Mouse (Mus musculus) retina, postnatal 7 days (tissue): ENCODE measurements around the gene Eaf1.
A peak's percentile ranks its signal among the peaks of the same experiment; 100 is the strongest.
"Not testable (repeated sequence)": the region's sequence is repeated elsewhere in the genome, so short reads cannot be mapped to it uniquely, and the experiment has no call there.

Experiments used
- DNase-seq: peaks from one replicate; pipeline ENCODE4 v3.0.0-alpha.2; 2012; ENCODE audit warnings: low read depth, low spot score

The Eaf1 gene

DNA sequence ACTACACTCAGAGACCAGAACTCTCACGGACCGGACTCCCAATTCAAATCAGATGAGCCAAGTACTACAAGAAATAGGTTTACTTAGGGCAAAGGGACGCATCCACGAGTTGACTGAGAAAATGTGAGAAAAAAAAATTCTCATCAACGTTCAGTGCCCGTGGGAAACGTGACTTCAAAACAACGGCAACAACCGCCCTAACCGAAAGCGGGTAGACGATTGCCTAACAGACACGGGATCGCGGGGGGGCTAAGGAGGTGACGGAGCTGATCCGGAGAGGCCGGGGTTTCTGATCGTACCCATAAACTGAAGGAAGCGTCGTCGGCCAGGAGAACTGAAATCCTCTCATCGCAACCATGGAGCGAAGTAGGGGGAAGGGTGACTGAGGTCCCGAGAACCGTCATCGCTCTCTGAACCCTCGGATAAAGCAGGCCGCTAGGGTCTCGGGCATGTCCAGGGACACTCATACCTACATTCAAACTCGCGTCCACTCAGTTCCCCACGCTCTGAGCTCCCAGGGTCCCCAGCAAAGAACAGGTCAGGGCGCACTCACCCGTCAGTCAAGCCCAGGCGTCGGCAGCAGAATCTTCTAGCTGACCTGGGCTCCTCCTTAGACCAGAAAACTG lies at the start of gene Eaf1:
Gene Eaf1 (plus strand): TSS at position 51 of the 626 bp plus-strand sequence.
- DNase-seq, result no peak

DNA sequence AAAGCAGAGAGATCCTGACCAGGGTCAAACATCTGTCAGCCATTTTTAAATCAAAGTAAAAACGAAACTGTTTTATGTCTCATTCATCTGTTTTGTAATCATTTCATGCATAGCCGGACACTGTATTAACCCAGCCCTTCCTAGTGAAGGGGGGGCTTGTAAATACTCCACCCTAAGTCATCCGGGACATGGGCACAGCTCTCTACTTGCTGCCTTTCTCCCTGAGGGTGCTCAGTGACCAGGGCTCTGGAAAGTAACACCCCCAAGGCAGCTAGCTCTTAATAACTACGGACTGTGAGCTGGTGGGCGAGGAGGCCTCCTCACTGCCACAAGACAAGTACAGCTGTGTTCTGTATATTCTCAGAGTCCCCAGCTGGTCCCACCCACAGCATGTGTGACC lies 45.2 kb upstream of the Eaf1 start:
- DNase-seq, result no peak

DNA sequence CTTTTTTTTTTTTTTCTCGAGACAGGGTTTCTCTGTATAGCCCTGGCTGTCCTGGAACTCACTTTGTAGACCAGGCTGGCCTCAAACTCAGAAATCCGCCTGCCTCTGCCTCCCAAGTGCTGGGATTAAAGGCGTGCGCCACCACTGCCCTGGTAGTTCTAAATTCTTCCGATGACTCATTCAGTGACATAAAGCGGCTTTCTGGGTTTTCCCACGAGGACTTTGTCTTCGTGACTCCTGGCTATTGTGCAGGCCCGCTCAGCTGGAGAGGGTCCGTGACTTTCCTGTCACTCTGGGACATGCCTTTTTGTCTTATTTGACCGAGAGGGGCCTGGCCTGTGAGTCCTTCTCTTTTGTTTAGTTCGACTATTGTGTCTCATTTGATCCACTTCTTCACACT lies 40.3 kb upstream of the Eaf1 start:
- DNase-seq, result not testable (repeated sequence)

DNA sequence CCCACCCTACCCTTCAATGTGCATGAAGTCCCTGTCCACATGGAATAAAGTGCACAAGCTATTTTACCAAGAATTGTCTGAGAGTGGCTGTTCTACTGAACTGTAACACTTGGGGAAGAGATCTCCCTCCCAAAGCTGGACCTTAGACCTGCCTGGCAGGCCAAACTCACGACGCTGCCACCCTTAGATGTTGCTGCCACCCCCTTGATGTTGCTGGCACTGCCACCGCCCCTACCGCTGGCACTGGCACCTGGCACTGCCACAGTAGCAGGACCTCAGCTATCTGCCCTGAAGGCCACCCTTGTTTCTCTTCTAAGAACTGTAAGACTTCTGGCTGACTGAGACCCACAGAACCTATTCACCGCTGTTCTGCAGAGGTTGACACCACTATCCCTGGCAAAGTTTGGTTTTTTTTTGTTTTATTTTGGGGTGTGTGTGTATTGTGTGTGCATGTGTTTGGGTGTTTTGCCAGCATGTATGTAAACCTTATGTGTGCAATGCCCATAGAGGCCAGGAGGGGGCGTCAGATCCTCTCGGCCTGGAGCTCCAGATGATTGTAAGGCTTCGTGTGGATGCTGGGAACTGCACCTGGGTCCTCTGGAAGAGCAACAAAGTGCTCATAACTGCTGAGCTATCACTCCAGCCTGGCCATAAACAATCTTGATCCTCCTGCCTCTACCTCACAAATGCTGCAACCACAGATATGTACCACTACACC lies 39.2 kb upstream of the Eaf1 start:
- no peak for DNase-seq

DNA sequence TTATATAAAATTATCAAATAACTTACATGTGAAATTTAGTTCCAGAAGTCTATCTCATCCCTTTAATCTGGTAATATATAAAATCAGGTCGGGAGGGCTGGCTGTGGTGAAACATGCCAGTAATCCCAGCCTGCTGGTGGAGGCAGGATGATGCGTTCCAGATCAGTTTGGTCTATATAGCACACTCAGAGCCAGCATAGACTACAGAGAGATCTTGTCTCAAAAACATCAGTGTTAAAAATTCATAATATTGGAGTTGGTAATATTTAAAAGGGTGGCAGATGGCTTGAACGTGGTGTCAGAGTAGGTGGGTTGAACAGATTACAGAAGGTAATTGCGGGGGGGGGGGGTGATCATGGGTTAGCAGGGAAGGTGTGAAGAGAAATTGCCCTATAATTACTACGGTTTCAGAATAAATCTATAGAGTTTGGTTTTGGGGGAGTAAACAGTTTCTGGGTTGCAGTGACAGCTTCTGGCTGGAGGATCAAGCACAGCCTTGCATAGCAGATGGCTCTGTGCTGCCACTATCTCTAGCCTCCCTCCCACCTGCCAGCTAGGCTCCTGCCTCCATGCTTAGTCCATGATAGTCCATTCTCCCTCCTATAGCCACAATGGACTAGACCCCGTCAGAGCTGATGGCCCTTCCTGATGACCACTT lies 38.0 kb upstream of the Eaf1 start:
- DNase-seq, result no peak

DNA sequence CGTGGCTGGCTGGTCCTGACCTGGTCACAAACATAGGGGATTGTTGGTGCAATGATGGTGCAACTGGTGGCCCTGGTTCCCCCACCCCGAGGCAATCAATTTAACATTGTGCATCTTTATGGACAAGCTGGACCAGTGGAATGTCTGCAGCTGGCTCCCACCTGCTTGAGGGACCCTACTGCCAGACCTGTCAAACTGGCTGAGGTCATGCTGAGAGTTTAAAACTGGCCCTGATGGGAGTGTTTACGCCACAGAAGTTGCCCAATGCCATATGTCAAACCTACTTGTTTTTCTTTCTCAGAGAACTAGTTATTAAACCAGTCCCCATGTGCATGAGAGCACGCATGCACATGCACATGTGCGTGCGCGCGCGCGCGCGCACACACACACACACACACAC lies 36.2 kb upstream of the Eaf1 start:
- no peak for DNase-seq

DNA sequence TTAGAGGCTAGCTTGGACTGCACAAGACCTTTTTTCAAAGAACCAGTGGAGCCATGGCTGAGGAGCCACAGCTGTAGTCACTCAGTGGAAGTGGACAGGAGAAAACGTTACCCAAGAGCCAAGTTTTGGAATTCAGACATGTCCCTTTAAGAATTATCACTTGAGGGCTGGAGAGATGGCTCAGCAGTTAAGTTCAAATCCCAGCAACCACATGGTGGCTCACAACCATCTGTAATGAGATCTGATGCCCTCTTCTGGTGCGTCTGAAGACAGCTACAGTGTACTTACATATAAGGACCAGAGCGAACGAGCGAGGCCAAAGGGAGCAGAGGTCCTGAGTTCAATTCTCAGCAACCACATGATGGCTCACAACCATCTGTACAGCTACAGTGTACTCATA lies 32.0 kb upstream of the Eaf1 start:
- not testable (repeated sequence) for DNase-seq

DNA sequence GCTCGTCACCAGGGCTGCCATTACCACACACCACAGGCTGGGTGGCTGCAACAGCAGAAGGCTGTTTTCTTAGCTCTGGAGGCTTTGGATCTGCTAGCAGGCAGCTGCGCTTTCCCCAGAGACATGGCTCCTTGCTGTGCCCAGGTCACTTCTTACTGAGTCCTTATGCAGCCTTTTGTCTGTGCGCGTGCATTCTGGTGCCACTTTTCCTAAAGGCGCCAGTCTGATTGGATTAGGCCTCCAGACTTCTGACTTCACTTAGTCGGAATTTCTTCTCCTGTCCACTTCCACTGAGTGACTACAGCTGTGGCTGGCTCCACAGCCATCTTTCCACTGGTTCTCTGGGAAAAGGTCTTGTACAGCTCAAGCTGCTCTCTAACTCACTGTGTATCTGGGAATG lies 31.3 kb upstream of the Eaf1 start:
- no peak for DNase-seq

DNA sequence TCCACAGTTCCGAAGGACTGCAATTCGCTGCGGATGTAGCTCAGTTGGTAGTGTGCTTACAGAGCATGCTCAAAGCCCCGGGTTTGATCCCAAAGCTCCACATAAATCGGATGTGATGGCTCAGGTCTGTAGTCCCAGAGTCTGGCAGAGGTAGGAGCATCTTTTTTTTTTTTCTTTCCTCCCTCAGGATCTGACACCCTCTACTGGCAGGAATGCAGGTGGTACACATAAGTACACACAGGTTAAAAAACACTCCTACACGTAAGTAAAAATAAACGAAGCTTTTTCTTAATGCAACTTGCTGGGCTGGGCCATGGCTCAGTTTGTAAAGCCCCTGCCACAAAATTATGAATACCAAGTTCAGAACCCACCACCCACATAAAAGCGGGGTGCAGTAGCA lies 30.0 kb upstream of the Eaf1 start:
- DNase-seq, result no peak

DNA sequence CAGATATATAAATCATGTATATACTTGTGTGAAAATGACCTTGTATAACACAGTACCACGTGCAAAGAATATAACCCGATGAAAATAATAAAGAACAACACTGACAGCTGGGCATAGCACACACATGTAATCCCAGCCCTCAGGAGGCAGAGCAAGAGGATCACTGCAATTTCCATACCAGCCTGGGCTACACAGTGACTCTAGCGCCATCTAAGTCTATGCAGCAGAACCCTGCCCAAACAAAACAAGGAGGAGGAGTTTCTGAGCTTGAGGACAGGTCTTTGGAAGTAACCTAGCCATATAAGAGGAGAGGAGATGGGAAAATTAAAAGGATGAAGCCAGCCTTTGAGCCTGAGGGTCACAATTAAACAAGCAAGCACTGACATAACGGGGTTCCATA lies 24.5 kb upstream of the Eaf1 start:
- DNase-seq, result no peak

DNA sequence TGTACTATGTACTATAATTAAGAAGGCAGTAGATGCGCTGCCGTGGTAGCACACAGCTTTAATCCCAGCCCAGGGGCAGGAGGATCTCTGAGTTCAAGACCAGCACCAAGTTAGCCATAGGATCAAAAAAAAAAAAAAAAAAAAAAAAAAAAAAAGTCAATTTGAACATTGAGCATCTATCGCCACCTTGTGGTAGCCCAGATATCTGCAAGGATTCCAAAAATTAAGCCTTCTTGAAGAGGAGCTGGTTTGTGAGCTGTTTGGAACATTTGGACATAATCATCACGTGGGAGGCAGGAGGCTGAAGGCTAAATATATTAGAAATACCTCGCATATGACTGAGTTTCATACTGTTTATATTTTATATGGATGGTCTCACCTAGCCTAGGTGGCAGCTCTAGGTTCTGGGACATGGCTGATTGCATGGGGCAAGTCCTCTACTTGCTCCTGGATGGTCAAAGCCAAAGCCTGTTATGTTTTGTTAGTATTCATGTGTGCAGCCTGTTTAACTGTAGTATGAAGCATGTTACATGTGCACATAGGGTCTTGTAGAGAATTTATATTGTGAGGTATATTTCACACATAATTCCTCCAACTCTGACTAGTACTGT lies 21.6 kb upstream of the Eaf1 start:
- peak; percentile 51 for DNase-seq

DNA sequence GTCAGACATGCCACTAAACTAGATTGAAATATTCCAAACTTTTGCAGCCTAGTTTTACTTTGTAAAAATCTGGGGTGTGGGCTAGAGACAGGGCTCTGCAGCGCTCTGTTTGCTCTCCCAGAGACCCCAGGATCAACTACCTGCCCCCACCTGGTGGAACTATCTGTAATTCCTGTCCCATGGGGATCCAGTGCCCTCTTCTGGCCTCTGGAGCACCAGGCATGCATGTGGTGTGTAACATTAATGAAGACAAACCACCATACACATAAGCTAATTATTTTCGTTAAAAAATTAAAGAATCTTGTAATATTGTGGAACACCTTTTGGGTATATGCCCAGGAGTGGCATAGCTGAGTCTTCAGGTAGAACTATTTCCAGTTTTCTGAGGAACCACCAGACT lies 20.9 kb upstream of the Eaf1 start:
- DNase-seq, result no peak

DNA sequence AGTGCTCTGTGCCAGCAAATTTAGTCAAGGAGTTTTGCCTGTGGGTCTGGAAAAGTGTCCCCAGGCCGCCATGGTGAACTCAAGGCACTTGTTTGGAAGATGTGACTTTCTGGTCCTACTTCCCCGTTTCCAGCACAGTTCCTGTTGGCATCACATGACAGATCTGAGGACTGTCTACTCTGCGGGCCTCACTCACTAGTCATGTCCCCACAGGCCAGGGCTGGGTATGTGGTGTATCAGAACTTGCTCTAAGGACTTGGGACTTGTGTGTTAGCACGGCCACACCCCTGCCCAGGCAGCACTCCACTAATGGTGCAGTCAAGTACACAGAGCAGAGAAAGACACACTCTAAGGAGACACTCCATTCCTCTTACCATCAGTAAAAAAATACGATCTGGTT lies 11.8 kb upstream of the Eaf1 start:
- DNase-seq, result no peak

DNA sequence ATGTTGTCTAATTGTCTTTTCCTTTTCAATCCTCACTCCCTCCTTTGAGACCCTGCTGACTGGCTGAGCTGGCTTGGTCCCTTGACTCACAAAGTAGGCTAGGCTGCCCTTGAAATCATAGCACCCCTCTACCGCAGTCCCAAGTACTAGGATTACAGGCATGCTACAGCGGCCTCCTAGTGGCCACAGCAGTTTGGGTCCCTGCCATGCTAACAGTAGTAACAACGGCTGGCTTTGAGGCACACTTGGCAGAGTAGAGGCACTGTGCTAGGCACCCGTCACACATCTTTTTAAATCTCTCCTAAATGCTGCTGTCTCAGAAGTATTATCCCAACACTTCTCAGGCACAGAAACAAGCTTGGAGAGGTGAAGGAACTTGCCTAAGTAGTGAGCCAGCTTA lies 7.7 kb upstream of the Eaf1 start:
- no peak for DNase-seq

DNA sequence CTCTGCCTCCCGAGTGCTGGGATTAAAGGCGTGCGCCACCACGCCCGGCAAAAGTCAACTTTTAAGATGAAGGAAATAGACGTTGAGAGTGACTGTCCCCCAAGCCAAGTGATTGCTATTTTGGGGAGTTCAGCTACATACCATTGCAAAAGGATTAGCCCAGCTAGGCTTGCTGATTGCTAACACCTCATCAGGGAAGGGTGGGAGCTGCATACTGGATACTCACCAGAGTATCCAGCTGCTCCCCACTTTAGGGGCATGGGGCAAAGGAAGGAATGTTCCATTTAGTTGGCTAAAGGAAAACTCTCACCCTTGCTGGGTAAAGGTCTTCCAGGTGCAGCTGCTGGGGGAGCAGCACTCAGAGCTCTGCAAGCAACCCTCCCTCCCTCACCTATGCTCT lies 6.1 kb upstream of the Eaf1 start:
- DNase-seq, result no peak

DNA sequence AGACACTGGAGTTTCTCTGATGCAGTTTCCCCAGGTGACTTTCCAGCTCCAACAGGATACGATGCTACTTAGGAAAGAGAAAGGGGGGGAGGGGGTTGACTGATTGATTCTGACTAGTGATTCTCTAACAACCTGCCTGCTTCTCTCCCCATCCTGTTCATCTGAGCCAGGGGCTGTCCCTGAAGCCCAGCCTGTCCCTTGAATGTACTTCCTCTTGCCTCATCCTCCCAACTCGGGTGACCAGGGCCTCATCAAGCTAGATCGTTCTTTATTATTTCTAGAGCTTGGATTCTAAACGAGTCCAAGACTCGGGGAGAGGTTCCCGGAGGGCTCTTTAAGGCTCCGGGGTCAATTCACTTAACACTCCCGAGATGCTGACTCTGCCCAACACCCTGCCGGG lies 298 bp upstream of the Eaf1 start:
- no peak for DNase-seq

DNA sequence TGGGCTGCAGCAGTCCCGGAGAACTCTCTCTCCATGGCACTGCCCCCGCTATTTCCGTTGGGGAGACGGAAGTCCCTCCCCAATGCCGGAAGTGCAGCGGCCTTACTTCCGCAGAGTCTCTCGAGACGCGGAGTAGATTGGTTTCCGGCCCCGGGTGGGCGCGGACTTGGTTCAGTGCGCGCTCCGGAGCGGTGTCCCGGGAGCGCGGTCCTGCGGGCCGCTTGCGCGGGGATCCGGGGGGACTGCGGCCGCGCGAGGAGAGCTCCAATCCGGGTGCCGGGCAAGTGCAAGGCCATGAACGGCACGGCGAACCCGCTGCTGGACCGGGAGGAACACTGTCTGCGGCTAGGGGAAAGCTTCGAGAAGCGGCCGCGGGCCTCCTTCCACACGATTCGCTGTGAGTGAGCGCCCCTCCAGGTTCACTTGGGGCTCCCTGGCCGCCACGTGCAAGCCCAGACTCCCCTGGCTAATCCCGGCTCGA lies 816 bp downstream of the Eaf1 start, which contains the start of gene Mettl6:
Gene Mettl6 (minus strand): TSS at position 66 of the 481 bp plus-strand sequence.
- peak; percentile 83 for DNase-seq

DNA sequence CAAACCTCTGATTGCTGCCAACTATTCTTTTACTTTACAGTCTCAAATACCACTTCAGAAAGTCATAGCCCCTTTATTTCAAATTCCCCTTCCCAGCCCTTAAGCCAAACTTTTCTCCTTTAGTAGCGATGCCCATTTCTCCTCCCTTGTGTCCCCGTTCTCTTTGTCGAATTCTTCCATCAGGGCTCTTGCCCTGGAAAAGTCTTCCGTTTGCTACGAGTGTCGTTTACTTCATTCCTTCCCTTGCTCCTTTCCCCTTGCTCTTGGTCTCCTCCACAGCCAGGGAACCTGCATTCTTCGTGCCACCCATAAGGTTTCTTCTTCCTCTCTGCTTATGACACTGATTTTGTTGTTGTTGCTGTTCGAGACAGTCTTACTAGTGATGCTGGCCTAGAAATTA lies 1.3 kb downstream of the Eaf1 start:
- DNase-seq, result no peak

DNA sequence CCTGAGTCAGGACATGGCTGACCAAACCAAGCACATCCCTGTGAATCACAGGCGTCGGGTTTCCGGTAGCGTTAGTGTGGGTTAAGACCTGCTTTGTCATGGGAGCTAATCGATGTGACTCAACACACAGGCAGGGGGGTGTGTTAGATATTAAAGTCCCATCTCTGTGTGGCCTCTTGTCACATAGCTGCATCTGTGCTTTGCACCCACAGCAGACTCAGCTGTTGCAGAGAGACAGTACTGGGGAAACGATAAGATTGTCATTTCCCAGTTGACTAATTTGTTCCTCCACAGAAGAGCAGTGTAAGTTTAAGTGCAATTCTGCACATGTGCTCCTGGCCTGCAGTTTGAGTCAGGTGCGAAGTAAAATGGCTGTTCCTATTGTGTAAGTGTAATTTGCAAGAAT lies 2.0 kb downstream of the Eaf1 start:
- DNase-seq, result no peak

DNA sequence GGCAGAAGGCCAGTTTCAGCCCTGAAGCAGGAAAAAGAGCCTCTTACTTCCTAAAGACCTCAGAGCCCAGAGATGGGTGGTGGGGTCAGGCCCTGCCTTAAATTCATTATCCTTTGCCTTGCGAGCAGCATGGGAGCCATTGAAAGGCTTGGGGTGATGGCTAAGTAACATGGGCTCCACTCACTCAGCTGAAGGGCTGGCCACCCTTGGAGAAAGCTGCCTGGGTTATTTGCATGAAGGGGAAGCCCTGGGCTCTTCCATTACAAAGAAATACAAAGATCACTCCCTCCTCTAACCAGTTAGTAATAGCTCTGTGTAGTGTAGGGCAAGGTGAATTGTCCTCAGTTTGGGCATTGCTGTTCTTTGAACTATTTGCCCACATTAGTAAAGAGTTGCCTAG lies 5.3 kb downstream of the Eaf1 start:
- DNase-seq, result no peak

DNA sequence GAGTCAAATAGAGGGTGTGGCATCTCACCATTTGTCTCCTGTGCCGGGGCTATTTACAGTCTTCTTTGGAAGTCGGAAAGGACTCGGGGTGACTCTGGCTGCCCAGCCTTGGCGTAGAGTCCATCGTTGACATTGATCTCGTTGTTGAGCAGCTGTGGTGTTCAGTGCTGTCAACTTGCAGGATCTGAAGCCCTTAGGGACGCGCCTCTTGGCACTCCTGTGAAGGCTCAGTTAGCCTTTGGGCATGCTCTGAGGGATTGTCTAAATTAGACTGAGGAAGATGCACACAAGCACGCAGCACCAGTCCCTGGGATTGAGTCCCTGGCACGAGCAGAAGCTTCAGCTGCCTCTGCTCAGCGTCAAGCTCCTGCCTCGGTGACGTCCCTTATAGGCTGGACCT lies 9.2 kb downstream of the Eaf1 start:
- DNase-seq, result no peak

DNA sequence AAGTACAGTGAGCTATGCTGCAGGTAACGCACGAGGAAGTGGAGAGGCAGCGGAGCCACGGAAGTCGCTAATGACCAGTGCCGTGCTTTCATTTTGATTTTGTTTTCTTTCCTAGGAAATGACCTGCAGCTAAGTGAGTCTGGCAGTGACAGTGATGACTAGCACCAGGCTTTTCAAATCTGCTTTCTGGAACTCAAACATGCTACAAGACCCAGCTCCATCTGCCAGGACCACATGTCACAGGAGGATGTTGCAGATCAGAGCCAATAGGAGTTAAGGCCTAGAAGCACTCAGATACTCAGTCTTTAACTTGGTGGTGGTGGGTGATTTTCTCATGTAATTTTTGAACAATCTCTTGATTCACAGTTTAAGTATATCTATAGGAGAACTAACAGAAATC lies 12.3 kb downstream of the Eaf1 start:
- DNase-seq, result no peak

DNA sequence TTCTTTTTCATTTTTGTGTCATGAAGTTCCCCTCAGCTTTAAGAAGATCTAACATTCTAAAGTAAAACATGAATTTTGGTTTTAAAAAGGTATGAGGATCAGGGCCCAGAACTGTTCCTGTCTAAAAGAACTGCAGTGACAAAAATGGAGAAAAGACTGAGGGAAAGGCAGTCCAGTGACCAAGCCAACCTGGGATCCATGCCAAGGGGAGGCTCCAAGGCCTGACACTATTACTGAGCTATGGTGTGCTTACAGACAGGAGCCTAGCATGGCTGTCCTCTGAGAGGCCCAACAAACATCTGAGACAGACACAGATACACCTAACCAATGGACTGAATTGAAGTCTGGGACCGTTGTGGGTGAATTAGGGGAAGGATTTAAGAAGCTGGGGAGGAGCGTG lies 15.7 kb downstream of the Eaf1 start:
- DNase-seq, result no peak
